Mouse (Mus musculus) lung, adult 2 months (tissue): ENCODE measurements around the gene Snx9. TPM values are rescaled to one million over a fixed set of nuclear protein-coding genes. Genes with fewer than 3 reads are reported as not detected.

ENCODE experiments used
- DNase-seq: peaks from one replicate; pipeline ENCODE4 v3.0.0; 2022
- H3K4me1 ChIP-seq: fragments of 200-500 bp; 2 replicates; pipeline ENCODE4 v1.6.1; 2011; ENCODE audit warnings: low read length; ENCODE audit not compliant: control insufficient read depth, insufficient read depth
- H3K4me3 ChIP-seq: fragments of 200-500 bp; replicated peaks from 2 replicates; pipeline ENCODE3; 2011; ENCODE audit warnings: low read depth, mild to moderate bottlenecking, control low read depth, low read length; ENCODE audit errors: extremely low read depth
- CTCF ChIP-seq: fragments of 200-500 bp; IDR thresholded peaks from 2 replicates; pipeline ENCODE4 v1.5.1; 2011; ENCODE audit warnings: mild to moderate bottlenecking, low read length, control low read depth; ENCODE audit not compliant: insufficient read depth
- POLR2A ChIP-seq: fragments of 200-500 bp; IDR thresholded peaks from 2 replicates; pipeline ENCODE4 v1.6.1; 2011; ENCODE audit warnings: low read depth, mild to moderate bottlenecking, control low read depth, low read length, borderline replicate concordance; ENCODE audit errors: extremely low read depth
- WGBS: fragments of 180-500 bp; shearing (Covaris S2); methylation state at CpG from one replicate; pipeline ENCODE4 v1.1.7; 2018; 5-methylcytosine and 5-hydroxymethylcytosine counted together
- polyA plus RNA-seq: library from polyadenylated mRNA; depleted of rRNA; stranded (reverse); fragments of >200 nt; gene quantifications from 2 replicates; pipeline ENCODE4 v1.2.3, GENCODE M21; 2012

Snx9 gene
- polyA plus RNA-seq, 1 experiment: 31.4 TPM

GRCm38 (mm10) chr17:5886181-5886810, 45.2 kb downstream of the Snx9 start:
- no peak for DNase-seq
- H3K4me3 ChIP-seq: no peak overlapping the region
- H3K4me1 ChIP-seq: peaks cover 23% of the 10 kb centered on the region
- 76% methylated on average over 6 of the region's 6 CpGs for WGBS
- no peak for TF ChIP-seq POLR2A
- TF ChIP-seq CTCF: no peak

- DNase-seq: no peak
- 43% methylated on average over 20 of the region's 20 CpGs for WGBS
- TF ChIP-seq POLR2A: no peak
- peak; percentile 25; the same call in 1 of the 2 replicates for TF ChIP-seq CTCF
- Histone ChIP-seq H3K4me3 (no peak overlapping the region), H3K4me1 (peaks cover 23% of the 10 kb centered on the region)
Observed at GRCm38 (mm10) chr17:5886943-5887800, 46.0 kb downstream of the Snx9 start.

- TF ChIP-seq POLR2A (no peak), CTCF (peak; percentile 92)
- WGBS: 31% methylated on average over 8 of the region's 8 CpGs
- Histone ChIP-seq H3K4me1 (peaks cover 18% of the 10 kb centered on the region), H3K4me3 (no peak overlapping the region)
- peak; percentile 85 for DNase-seq
Observed at GRCm38 (mm10) chr17:5890429-5890828, 49.3 kb downstream of the Snx9 start.

GRCm38 (mm10) chr17:5891933-5892683, 51.0 kb downstream of the Snx9 start:
- 87% methylated on average over 9 of the region's 9 CpGs for WGBS

GRCm38 (mm10) chr17:5893092-5893491, 52.0 kb downstream of the Snx9 start:
- WGBS: 43% methylated on average over 7 of the region's 7 CpGs

More at GRCm38 (mm10) chr17:5891933-5892683, 51.0 kb downstream of the Snx9 start:
- Histone ChIP-seq H3K4me3 (no peak overlapping the region), H3K4me1 (peaks cover 3% of the 10 kb centered on the region)
- no peak for DNase-seq
- TF ChIP-seq CTCF: no peak

GRCm38 (mm10) chr17:5893574-5894148, 52.5 kb downstream of the Snx9 start:
- DNase-seq: no peak
- H3K4me1 ChIP-seq: no peaks in the 10 kb centered on the region; the same call in 1 of the 2 replicates
- no peak overlapping the region for H3K4me3 ChIP-seq
- WGBS: 80% methylated on average over 7 of the region's 7 CpGs
- TF ChIP-seq CTCF (no peak), POLR2A (no peak)

More at GRCm38 (mm10) chr17:5893092-5893491, 52.0 kb downstream of the Snx9 start:
- Histone ChIP-seq H3K4me3 (no peak overlapping the region), H3K4me1 (no peaks in the 10 kb centered on the region; the same call in 1 of the 2 replicates)
- no peak for TF ChIP-seq CTCF
- no peak for DNase-seq

- no peak overlapping the region for H3K4me3 ChIP-seq
- WGBS: 65% methylated on average over 4 of the region's 4 CpGs
- no peak for DNase-seq
- TF ChIP-seq CTCF (no peak), POLR2A (no peak)
- no peaks in the 10 kb centered on the region; the same call in 1 of the 2 replicates for H3K4me1 ChIP-seq
Observed at GRCm38 (mm10) chr17:5896066-5896465, 54.9 kb downstream of the Snx9 start.

GRCm38 (mm10) chr17:5896607-5897006, 55.5 kb downstream of the Snx9 start:
- no peaks in the 10 kb centered on the region; the same call in 1 of the 2 replicates for H3K4me1 ChIP-seq
- 76% methylated on average over 7 of the region's 7 CpGs for WGBS
- no peak for DNase-seq
- no peak overlapping the region for H3K4me3 ChIP-seq
- TF ChIP-seq POLR2A: no peak
- TF ChIP-seq CTCF: no peak
